Mouse (Mus musculus): ENCODE data around the gene Chpf. TPM values are rescaled to one million over a fixed set of nuclear protein-coding genes. Genes with fewer than 3 reads are reported as not detected.

Gene Chpf
- polyA plus RNA-seq, 1 experiment from 2014 or later, result 31.6 TPM

GRCm38 (mm10) chr1:75463652-75464204 is 15.4 kb downstream of the Chpf start:
- no peak overlapping the region for H3K27ac ChIP-seq (ENCODE audit: low read length)
- ATAC-seq (no peak), DNase-seq (ENCODE audit: low spot score) (no peak)
- no peak overlapping the region for H3K9ac ChIP-seq (replicated peaks; ENCODE audit: low read depth)
- no peaks in the 10 kb centered on the region for H3K36me3 ChIP-seq (ENCODE audit: insufficient read depth, low read length)
- H3K27me3 ChIP-seq (replicated peaks; ENCODE audit: insufficient read depth, low read length), result peaks cover 8% of the 10 kb centered on the region; the same call in 1 of the 2 replicates
- no peaks in the 10 kb centered on the region for H3K4me1 ChIP-seq (ENCODE audit: insufficient read depth, low read depth, low read length)
- TF ChIP-seq CTCF (IDR thresholded peaks at IDR 0.05) (no peak), EP300 (IDR thresholded peaks at IDR 0.05) (no peak)
- no peak overlapping the region for H3K4me2 ChIP-seq (replicated peaks; ENCODE audit: low read depth, low read length)
- no peak overlapping the region for H3K4me3 ChIP-seq (ENCODE audit: low read depth, low read length)
- no peaks in the 10 kb centered on the region for H3K9me3 ChIP-seq (ENCODE audit: low read length)
- WGBS, result 76% methylated on average over 5 of the region's 5 CpGs

GRCm38 (mm10) chr1:75462636-75463035 is 16.5 kb downstream of the Chpf start:
- Histone ChIP-seq H3K4me1 (ENCODE audit: insufficient read depth, low read depth, low read length) (peaks cover 4% of the 10 kb centered on the region; the same call in 1 of the 2 replicates), H3K4me3 (ENCODE audit: low read depth, low read length) (no peak overlapping the region), H3K9me3 (ENCODE audit: low read length) (no peaks in the 10 kb centered on the region), H3K36me3 (ENCODE audit: insufficient read depth, low read length) (no peaks in the 10 kb centered on the region), H3K27me3 (replicated peaks; ENCODE audit: insufficient read depth, low read length) (0 out of 2 replicates have a peak, but pooled peaks cover 8% of the 10 kb centered on the region), H3K27ac (ENCODE audit: low read length) (no peak overlapping the region), H3K9ac (replicated peaks; ENCODE audit: low read depth) (no peak overlapping the region), H3K4me2 (replicated peaks; ENCODE audit: low read depth, low read length) (no peak overlapping the region)
- TF ChIP-seq EP300 (IDR thresholded peaks at IDR 0.05) (no peak), CTCF (IDR thresholded peaks at IDR 0.05) (no peak)
- no peak for ATAC-seq
- 53% methylated on average over 1 of the region's 1 CpGs for WGBS
- no peak for DNase-seq (ENCODE audit: low spot score)

- Histone ChIP-seq H3K4me1 (ENCODE audit: insufficient read depth, low read depth, low read length) (peaks cover 4% of the 10 kb centered on the region; the same call in 1 of the 2 replicates), H3K9ac (replicated peaks; ENCODE audit: low read depth) (no peak overlapping the region), H3K9me3 (ENCODE audit: low read length) (no peaks in the 10 kb centered on the region), H3K27me3 (replicated peaks; ENCODE audit: insufficient read depth, low read length) (peaks cover 15% of the 10 kb centered on the region; the same call in 1 of the 2 replicates), H3K36me3 (ENCODE audit: insufficient read depth, low read length) (no peaks in the 10 kb centered on the region), H3K4me2 (replicated peaks; ENCODE audit: low read depth, low read length) (no peak overlapping the region), H3K27ac (ENCODE audit: low read length) (no peak overlapping the region), H3K4me3 (ENCODE audit: low read depth, low read length) (no peak overlapping the region)
- ATAC-seq (no peak), DNase-seq (ENCODE audit: low spot score) (no peak)
- TF ChIP-seq EP300 (IDR thresholded peaks at IDR 0.05) (no peak), CTCF (IDR thresholded peaks at IDR 0.05) (no peak)
- WGBS, result 48% methylated on average over 7 of the region's 7 CpGs
These were observed 18.8 kb downstream of the Chpf start for GRCm38 (mm10) chr1:75460297-75460696.

- Histone ChIP-seq H3K27ac (ENCODE audit: low read length) (no peak overlapping the region), H3K9me3 (ENCODE audit: low read length) (no peaks in the 10 kb centered on the region), H3K4me1 (ENCODE audit: insufficient read depth, low read depth, low read length) (peaks cover 4% of the 10 kb centered on the region; the same call in 1 of the 2 replicates), H3K4me2 (replicated peaks; ENCODE audit: low read depth, low read length) (peak overlapping the region; percentile 50), H3K9ac (replicated peaks; ENCODE audit: low read depth) (no peak overlapping the region), H3K4me3 (ENCODE audit: low read depth, low read length) (peak overlapping the region; percentile 21; the same call in 1 of the 2 replicates), H3K27me3 (replicated peaks; ENCODE audit: insufficient read depth, low read length) (peaks cover 15% of the 10 kb centered on the region; the same call in 1 of the 2 replicates), H3K36me3 (ENCODE audit: insufficient read depth, low read length) (no peaks in the 10 kb centered on the region)
- ATAC-seq (0 out of 2 replicates have a peak, but pooled peaks have one; percentile 12), DNase-seq (ENCODE audit: low spot score) (peak; percentile 42)
- TF ChIP-seq EP300 (IDR thresholded peaks at IDR 0.05) (no peak), CTCF (IDR thresholded peaks at IDR 0.05) (no peak)
- WGBS, result 8% methylated on average over 23 of the region's 23 CpGs
These were observed 20.1 kb downstream of the Chpf start for GRCm38 (mm10) chr1:75458789-75459684.

- TF ChIP-seq EP300 (IDR thresholded peaks at IDR 0.05) (no peak), CTCF (IDR thresholded peaks at IDR 0.05) (no peak; the same call in 1 of the 2 replicates)
- Histone ChIP-seq H3K9ac (replicated peaks; ENCODE audit: low read depth) (no peak overlapping the region), H3K27me3 (replicated peaks; ENCODE audit: insufficient read depth, low read length) (peaks cover 13% of the 10 kb centered on the region; the same call in 1 of the 2 replicates), H3K9me3 (ENCODE audit: low read length) (no peaks in the 10 kb centered on the region), H3K27ac (ENCODE audit: low read length) (no peak overlapping the region), H3K4me1 (ENCODE audit: insufficient read depth, low read depth, low read length) (peaks cover 4% of the 10 kb centered on the region; the same call in 1 of the 2 replicates), H3K4me3 (ENCODE audit: low read depth, low read length) (peak overlapping the region; percentile 21; the same call in 1 of the 2 replicates), H3K4me2 (replicated peaks; ENCODE audit: low read depth, low read length) (peak overlapping the region; percentile 50), H3K36me3 (ENCODE audit: insufficient read depth, low read length) (no peaks in the 10 kb centered on the region)
- ATAC-seq (peak; percentile 62), DNase-seq (ENCODE audit: low spot score) (peak; percentile 36)
- WGBS, result 2% methylated on average over 41 of the region's 42 CpGs
These were observed 20.9 kb downstream of the Chpf start for GRCm38 (mm10) chr1:75458025-75458788.

- whole genome bisulfite sequencing, result 7% methylated on average over 5 of the region's 10 CpGs
- H3K4me1 ChIP-seq (ENCODE audit: insufficient read depth, low read depth, low read length), result peaks cover 4% of the 10 kb centered on the region; the same call in 1 of the 2 replicates
- no peak overlapping the region for H3K4me2 ChIP-seq (replicated peaks; ENCODE audit: low read depth, low read length)
- no peak overlapping the region for H3K27ac ChIP-seq (ENCODE audit: low read length)
- H3K36me3 ChIP-seq (ENCODE audit: insufficient read depth, low read length), result no peaks in the 10 kb centered on the region
- DNase-seq (ENCODE audit: low spot score) (no peak), ATAC-seq (no peak)
- H3K27me3 ChIP-seq (replicated peaks; ENCODE audit: insufficient read depth, low read length), result peaks cover 17% of the 10 kb centered on the region; the same call in 1 of the 2 replicates
- H3K9ac ChIP-seq (replicated peaks; ENCODE audit: low read depth), result no peak overlapping the region
- no peak overlapping the region for H3K4me3 ChIP-seq (ENCODE audit: low read depth, low read length)
- TF ChIP-seq CTCF (IDR thresholded peaks at IDR 0.05) (no peak), EP300 (IDR thresholded peaks at IDR 0.05) (no peak)
- no peaks in the 10 kb centered on the region for H3K9me3 ChIP-seq (ENCODE audit: low read length)
These were observed 21.4 kb downstream of the Chpf start for GRCm38 (mm10) chr1:75457710-75458024.
